Mouse (Mus musculus): Measurements from ENCODE around the gene Elmo1.

Gene Elmo1

DNA sequence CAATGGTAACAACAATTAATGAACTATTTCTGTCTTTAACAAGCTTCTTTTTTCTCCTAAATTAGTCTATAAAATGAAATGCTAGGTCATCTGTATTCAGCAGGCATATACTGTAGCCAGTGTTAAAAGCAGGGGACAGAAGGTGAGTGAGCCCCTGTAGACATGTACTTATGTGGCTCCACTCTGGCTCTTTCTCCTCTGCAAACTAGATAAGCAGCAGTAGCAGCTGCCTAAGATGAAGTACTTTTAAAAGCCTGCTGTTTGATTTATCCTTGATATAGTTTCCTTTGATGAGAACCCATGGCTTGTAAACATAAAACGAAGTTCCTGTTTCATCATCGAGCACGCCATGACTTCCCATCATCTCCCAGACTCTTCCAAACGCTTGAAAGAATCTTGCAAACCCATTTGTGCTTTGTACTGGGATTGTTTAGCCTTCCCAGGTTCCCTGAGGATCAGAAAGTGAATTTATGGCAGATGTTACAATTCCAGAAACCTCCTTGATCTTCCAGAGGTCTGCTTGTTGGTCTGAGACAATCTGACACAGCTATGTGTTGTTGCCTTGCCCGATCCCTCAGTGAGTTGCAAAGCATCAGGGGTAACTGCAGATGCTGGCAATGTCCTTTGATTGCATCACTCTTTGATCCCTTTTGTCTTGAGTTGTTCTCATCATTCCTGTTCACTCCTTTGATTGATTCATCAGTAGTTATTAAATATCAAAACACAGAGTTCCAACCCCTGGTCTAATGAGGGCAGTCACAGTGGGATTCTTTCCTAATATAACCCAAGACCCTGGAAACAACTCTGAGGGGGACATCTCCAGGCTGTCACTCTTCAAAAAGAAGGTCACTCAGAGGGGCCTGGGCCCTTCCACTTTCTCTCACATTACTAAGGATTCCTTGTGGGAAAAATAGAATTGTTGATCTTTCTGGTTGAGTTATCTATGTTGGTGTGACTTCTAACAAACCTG lies 326.6 kb downstream of the Elmo1 start:
- in situ Hi-C loops (cut with MboI, MseI): loop anchor here in 1 of 2 experiments (25.0 kb wide), 1 partner anchor 1030 kb away; the partner anchor contains the start of gene Stard3nl

DNA sequence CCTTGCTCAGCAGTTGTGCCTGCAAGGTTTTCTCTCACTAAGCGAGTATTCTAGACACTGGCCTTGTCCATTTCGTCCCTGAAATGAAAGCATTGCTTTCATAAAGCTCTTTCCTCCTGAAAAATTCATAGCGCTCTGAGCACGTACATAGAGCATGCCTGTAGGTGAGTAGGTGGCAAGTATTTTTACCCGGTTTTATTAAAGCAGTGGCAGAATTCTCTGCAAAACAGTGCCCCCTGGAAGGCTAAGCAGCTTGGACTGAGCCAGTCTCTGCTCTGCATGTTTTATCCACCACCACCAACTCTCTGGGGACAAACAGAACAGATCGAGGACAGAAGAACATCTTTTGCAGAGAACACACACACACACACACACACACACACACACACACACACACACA lies 340.6 kb downstream of the Elmo1 start:
- in situ Hi-C loops (cut with MboI, MseI): no loop called here

GRCm38 (mm10) chr13:20433221-20433858 lies 342.9 kb downstream of the Elmo1 start:
- in situ Hi-C loops (cut with MboI, MseI): no loop called here

GRCm38 (mm10) chr13:20434071-20434470 lies 343.7 kb downstream of the Elmo1 start:
- in situ Hi-C loops (cut with MboI, MseI): no loop called here

GRCm38 (mm10) chr13:20439488-20439887 lies 349.1 kb downstream of the Elmo1 start:
- in situ Hi-C loops (cut with MboI, MseI): no loop called here

DNA sequence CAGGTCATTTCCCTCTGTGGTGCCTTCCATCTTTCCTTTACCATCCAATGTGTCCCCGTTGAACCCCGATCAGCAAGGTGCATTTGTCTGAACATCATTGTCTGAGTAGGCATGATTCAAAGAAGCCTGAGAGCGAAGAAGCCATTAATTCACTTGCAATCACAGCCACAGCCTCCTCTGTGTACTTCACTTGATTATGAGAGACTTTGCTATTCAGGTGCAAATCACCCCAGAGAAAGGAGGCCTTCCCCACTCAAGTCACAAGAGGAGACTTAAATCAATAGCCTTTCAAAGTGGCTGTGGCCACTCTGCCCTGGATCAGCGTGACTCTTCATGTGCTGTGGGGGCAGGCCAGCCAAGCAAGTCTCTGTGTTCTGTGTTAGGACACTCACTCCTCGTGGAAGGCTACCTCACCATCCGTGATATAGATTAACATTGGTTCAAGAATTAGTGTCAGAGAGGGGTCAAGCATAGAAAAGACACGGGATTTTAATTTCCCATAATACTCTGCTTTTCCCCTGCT lies 360.5 kb downstream of the Elmo1 start:
- in situ Hi-C loops (cut with MboI, MseI): no loop called here

DNA sequence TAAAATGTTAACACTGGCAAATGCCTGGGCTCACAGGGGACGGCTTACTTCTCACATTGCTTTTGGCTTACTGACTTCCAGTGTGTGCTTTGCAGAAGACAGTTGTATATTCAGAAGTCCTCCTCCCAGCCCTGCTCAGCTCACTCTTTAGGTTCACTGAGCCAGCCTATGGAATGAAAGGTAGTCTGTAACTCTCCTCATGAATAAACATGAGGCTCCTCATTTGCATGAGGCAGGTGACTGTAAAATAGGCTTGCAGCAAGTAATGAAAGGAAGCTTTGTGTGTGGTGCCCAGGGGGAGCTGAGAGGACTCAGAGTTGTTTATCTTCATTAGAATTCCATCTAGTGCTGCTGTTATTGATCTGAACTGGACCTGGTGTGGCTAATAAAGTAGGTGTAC lies 364.0 kb downstream of the Elmo1 start:
- in situ Hi-C loops (cut with MboI, MseI): no loop called here

DNA sequence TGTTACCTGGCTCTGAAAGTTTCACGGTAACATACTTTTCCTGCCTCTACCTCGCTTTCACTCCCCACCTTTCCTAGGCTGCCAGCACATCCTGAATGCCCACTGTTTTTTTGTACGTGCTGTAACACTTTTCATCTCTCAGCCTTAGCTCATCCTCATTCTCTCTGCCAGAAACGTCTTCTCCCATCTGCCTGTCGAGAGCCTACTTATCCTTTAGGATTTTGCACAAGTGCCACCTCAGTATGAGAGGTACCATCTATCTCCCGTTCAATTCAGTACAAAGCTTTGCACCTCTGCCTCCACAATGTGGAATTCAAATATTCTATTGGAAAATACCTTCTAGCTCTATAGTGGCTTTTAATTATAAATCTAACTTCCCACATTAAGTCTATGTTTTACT lies 369.7 kb downstream of the Elmo1 start:
- in situ Hi-C loops (cut with MboI, MseI): no loop called here

DNA sequence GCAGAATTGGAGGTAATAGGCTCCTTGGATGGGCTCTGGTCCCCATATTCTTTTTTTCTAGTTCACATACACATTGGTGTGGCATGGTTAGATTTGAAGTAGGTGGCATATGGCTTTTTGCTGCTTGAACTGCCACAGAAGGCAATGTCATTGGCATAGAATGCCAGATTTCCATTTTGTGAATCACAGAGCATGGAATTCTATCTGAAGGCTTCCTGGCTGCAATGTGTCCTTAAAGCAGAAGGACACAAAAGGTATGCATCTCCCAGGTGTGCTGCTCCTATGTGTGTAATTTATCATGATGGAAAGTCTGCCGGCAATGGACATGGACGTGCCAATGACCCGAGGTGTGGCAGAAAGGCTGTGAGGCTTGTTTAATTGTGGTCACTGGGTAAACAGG lies 371.2 kb downstream of the Elmo1 start:
- in situ Hi-C loops (cut with MboI, MseI): no loop called here

DNA sequence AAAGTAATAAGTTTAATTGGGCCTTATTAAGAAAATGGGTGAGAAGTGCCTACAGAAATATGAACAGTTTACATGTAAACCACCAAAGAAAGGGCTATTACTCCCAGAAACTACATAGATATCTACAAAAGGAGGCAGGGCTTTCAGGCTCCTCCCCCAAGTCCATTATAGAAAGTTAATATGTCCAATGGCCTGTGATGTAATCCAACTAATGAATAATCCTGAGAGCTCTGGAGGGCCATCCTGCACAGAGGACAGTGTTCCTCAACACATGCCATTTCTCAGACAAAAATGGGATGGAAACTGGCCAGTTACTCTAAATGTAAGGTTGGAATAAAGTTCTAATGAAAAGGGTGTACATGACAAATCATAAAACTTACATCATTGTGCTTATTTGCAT lies 373.8 kb downstream of the Elmo1 start:
- in situ Hi-C loops (cut with MboI, MseI): no loop called here

GRCm38 (mm10) chr13:20467381-20467780 lies 377.0 kb downstream of the Elmo1 start:
- in situ Hi-C loops (cut with MboI, MseI): no loop called here

DNA sequence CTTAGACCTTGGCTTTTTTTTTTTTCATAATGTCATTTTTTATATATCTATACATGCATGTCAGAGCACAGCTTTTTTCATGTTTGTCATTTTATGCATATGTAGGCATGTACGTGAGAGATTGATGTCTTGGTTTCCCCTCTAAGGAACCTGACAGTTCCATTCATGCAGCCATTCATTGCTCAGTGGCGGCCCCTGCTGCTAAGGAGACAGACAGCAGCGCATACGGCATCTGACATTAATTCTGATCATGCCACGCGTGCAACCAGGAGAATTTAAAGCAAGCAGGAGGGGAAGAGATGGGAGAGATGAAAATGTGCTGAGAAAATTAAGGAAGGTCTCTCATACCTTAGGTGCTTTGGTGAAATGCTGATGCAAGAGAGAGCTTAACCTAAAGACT lies 381.3 kb downstream of the Elmo1 start:
- in situ Hi-C loops (cut with MboI, MseI): loop anchor here (5.0 kb wide), 1 partner anchor 159 kb away; no protein-coding TSS in a partner anchor

- in situ Hi-C loops (cut with MboI, MseI): loop anchor here (5.0 kb wide), 1 partner anchor 160 kb away; no protein-coding TSS in a partner anchor
These were observed 382.0 kb downstream of the Elmo1 start for GRCm38 (mm10) chr13:20472301-20472831.

DNA sequence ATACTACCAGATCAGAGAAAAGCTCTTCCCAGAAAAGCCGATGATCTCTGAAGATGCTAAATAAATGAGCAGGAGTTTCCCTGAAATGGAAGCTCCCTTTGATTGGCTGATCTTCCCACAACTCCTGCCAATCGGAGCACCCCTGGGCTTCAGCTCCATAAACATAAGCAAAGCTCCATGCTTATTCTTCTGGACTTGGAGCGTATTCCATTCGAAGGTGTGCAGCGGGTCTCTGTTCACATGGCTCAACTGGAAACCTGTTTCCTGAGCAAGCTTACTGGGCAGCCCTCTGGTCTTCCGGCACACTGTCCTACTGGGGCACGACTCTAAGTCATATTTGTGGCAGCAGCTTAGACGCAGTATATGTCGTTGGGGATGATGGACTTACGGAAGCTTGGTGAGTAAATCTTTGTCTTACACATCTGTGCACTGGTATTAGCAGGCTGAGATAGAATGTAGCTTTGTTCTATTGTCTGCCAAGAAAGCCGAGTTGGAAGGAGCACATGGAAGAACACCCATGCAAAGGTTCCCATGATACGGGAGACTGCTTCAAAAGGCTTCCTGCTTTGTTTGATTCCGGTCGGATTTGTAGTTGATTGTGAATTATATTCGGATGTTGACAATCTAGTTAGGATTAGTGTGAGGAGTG lies 382.6 kb downstream of the Elmo1 start:
- in situ Hi-C loops (cut with MboI, MseI): loop anchor here (5.0 kb wide), 1 partner anchor 161 kb away; no protein-coding TSS in a partner anchor

GRCm38 (mm10) chr13:20473641-20474078 lies 383.3 kb downstream of the Elmo1 start:
- in situ Hi-C loops (cut with MboI, MseI): loop anchor here (5.0 kb wide), 1 partner anchor 161 kb away; no protein-coding TSS in a partner anchor

- in situ Hi-C loops (cut with MboI, MseI): loop anchor here (5.0 kb wide), 1 partner anchor 162 kb away; no protein-coding TSS in a partner anchor
These were observed 384.2 kb downstream of the Elmo1 start for GRCm38 (mm10) chr13:20474600-20474999.

- in situ Hi-C loops (cut with MboI, MseI): no loop called here
These were observed 391.4 kb downstream of the Elmo1 start for GRCm38 (mm10) chr13:20481805-20482204.

DNA sequence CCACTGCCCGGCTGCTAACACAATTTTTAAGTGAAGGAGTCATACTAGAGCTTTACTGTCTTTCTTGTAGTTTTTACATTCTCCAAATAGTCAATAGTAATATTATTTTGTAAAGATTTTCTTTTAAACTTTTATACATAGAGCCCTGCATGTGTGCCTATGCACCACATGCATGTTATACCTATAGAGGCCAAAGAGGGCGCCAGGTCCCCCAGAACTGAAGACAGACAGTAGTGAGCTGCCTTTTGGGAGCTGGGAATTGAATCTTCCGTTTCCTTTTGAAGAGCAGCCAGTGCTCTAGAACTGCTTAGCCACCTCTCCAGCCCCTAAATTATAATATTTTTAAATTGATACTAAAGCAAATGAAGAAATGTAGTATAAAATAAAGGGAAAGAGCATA lies 398.7 kb downstream of the Elmo1 start:
- in situ Hi-C loops (cut with MboI, MseI): no loop called here

- in situ Hi-C loops (cut with MboI, MseI): no loop called here
These were observed 399.5 kb downstream of the Elmo1 start for GRCm38 (mm10) chr13:20489698-20490417.

DNA sequence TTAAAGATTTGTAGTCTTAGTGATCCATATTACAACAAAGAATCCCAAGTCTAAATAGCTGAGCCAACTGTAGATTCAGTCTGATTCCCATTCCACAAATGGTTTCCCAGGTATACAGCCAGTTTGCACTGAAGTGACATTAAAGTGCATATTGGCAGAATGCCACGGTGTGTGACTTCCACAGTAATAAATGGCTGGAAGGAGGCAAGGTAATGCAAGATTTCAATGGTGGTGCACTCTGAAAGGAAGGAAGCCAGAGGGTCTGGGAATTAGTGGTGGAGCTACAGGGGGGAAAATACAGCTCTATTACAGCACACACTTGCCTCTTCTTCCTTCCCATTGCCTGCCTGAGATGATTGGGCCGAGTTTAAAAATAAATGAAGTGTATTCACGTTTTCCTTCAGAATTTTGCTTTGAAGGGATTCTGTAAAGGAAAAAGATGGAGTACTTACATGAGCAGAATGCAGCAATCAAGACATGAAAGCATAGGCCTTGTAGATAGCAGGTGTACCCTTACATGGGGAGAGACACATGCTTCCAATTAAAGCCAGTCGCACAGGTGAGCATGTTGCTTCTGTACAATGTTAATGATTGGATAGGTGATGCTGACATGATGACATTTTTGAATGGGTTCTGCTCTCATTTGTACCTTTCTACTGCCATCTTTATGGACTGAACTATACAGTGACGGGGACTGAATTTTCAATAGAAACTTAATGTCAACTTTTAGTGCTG lies 400.6 kb downstream of the Elmo1 start:
- in situ Hi-C loops (cut with MboI, MseI): no loop called here
